Mouse (Mus musculus) megakaryocyte, adult 5-6 weeks (primary cell): Measurements from ENCODE around the gene Cbr2. TPM values are rescaled to one million over a fixed set of nuclear protein-coding genes. Genes with fewer than 3 reads are reported as not detected.

Source experiments
- ATAC-seq: 2 replicates; pipeline ENCODE4 v1.8.0; 2016; ENCODE audit warnings: mild to moderate bottlenecking, inconsistent platforms; ENCODE audit not compliant: poor library complexity, severe bottlenecking
- total RNA-seq, 2 experiments: library from RNA; stranded (forward) in 1 of 2; stranded (reverse) in 1 of 2; fragments of 153-499, 151-499 nt in 1 of 2; fragments of 221-1000, 200-1000 nt in 1 of 2; gene quantifications; 2 replicates each; pipeline versions ENCODE4 v1.2.3 to v1.2.4; 2015 to 2017

Gene Cbr2
- total RNA-seq, 2 experiments from 2014 or later, result 7.6 to 8.9 TPM

- peak; percentile 36 for ATAC-seq
Observed at GRCm38 (mm10) chr11:120712771-120713568, 18.9 kb downstream of the Cbr2 start.

- ATAC-seq, result no peak
Observed at GRCm38 (mm10) chr11:120711980-120712604, 19.8 kb downstream of the Cbr2 start.

GRCm38 (mm10) chr11:120710672-120711071, 21.2 kb downstream of the Cbr2 start:
- ATAC-seq, result no peak

GRCm38 (mm10) chr11:120709551-120709950, 22.4 kb downstream of the Cbr2 start:
- ATAC-seq, result no peak

DNA sequence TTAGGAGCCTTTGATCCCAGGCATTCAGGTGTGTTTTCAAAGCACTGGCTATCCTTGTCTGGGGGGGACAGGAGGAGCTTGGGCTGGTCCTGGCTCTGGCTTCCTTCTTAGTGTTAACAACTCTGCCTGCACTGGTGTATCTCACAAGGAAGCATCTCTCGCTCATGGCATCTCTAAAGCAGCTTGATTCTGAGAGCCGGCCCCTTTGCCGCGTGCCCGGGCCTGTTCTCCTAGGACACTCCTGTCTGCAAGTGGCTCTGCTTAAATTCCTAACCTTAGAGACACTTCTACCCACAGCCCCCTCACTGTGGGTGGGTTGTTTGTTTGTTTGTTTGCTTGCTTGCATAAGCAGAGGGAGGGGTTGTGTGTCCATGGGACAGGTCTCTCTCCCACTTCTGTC, 23.9 kb downstream of the Cbr2 start:
- ATAC-seq, result no peak

DNA sequence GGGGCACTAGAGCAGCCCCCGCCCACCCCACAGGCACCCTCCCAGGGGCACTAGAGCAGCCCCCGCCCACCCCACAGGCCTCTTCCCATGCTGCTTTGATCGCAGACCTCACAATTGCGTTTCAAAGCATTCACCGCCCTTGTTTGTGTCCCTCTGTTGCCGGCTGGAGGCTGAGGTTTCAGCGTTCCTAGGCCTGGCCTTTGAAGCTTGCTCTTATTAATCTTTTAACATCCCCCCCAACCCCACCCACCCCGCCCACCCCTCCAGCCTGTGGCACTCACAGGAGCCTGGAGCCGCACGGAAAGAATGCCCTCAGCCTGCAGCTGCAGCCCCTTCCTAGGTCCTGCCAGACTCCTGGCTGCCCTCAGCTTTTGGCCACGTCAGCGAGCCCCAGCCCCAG, 24.7 kb downstream of the Cbr2 start:
- no peak for ATAC-seq

GRCm38 (mm10) chr11:120706120-120706519, 25.8 kb downstream of the Cbr2 start:
- ATAC-seq, result no peak

DNA sequence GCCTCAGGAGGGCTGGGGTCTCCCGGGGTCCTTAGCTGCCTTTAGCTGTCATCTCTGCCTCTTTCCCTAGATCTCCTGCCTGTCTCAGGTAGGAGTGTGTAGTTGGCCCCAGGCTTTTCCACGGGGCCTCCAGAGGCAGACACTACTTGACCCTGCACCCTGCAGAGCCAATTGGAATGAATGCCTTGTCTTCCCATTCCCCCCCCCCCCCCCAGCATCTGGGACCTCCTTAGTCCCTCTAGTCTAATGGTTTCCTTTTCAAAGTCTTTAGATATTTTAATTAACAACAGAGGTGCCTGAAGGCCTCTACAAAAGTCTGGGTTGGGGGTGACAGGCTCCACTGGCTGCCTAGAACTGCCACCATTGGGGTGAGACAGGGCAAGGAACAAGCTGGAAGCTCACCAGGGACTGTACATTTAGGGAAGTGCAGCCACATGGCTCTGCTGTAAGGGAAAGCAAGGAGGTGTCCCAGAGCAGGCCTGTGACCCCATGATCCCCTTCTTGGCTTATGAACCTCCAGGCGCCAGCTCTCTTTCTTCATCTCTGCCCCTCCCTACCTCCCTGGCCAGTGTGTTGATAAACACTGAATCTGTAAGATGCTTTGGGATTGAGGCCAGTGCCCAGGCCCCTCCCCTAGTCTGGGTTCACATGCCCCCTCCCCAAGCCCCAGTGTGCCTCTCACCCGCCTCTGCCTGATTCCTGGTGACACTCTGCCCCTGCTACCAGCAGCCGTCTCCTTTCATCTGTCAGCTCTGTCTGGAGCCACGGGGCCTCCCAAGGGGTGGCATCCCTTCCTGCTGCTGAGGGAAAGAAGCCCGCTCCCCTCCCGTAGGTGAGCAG, 27.2 kb downstream of the Cbr2 start:
- no peak for ATAC-seq

GRCm38 (mm10) chr11:120703696-120704454, 28.0 kb downstream of the Cbr2 start:
- no peak for ATAC-seq

- no peak for ATAC-seq
Observed at GRCm38 (mm10) chr11:120697741-120698140, 34.2 kb downstream of the Cbr2 start.

DNA sequence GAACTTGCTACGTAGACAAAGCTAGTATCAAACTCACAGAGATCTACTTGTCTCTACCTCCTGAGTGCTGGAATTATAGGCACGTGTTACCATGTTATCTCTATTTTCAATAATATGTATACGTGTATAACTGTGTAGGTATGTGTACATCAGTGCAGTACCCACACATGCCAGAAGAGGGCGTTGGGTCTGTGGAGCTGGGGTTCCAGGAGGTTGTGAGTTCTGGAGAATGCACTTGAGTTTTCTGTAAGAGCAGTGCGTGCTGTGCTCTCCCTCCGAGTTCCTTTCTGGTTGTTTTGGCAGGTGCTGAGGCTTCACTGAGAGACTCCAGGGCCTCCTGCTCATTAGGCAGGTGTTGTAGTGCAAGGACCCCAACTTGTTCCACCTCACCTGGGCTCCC, 35.3 kb downstream of the Cbr2 start:
- ATAC-seq, result no peak

GRCm38 (mm10) chr11:120695641-120696040, 36.3 kb downstream of the Cbr2 start:
- no peak for ATAC-seq

GRCm38 (mm10) chr11:120695184-120695583, 36.7 kb downstream of the Cbr2 start:
- no peak for ATAC-seq

- no peak for ATAC-seq
Observed at GRCm38 (mm10) chr11:120693461-120693860, 38.5 kb downstream of the Cbr2 start.

DNA sequence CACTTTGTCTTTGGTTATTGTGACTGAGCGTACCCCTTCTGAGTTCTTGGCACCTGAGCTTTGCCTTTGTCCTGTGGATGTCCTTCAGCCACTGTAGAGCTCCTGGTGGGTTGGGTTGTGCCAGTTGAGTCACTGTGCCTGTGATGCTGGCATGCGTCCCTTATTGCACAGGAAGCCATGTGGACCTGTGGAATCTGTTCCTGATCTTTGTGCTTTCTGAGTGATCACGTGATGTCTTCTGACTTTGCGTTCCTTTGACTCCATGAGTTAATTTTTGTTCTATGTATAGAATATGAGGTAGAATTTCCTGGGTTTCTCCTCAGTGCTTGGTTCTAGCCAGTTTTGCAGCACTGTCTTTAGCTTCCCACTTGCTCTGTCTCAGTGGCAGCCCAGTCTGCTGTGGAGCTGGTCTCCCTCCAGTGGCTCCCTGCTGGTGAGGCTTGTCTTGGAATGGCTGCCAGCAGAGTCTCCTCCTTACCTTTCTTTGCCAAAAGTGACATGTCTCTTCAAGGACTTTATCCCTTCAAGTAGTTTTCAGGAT, 39.4 kb downstream of the Cbr2 start:
- no peak for ATAC-seq

DNA sequence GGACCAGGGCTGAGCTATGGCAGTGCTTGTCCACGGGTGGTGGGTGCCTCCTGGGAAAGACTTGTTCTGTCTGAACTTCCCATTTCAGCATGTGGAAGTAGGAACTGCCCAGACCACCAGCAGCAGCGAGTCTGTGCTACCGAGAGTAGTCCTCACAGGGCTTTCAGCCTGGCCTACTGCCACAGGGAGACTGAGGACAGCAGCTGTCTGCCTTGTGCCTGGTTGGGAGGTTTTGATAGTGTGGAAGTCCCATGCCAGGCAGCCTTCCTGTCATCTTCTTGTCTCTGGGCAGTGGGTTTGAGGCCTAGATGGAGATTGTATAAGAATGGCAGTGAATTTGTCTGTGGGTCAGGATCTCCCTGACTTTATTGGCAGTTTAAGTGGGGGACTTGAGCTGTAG, 42.5 kb downstream of the Cbr2 start:
- no peak for ATAC-seq

DNA sequence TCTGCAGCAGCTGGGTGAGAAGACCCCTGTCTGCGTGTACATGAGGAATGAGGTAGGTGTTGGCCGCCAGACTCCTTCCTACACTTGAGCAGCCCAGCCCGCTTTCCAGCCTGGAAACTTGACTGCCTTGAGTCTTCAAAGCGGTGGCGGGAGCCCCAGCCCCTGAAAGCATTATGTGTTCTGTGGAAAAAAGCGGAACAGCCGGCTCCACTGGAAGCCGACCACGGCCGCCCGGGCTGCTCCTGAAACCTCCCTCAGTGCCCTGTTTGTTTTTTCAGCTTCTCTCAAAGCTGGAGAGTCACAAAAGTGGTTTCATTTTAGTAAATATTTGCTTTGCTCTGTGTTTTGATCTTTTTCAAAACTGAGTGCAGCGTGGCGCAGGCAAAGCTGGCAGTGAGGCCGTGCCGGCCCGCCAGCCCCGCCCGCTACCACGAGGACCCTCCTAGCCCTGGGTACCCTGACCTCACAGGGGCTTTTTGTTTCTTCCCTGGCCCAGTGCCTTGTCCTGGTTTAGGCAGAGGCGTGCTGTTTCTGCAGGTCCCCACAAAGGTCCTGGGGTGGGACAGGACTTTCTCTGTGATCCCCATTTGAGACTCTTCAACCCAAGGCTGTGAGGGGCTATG, 45.2 kb downstream of the Cbr2 start:
- no peak for ATAC-seq

DNA sequence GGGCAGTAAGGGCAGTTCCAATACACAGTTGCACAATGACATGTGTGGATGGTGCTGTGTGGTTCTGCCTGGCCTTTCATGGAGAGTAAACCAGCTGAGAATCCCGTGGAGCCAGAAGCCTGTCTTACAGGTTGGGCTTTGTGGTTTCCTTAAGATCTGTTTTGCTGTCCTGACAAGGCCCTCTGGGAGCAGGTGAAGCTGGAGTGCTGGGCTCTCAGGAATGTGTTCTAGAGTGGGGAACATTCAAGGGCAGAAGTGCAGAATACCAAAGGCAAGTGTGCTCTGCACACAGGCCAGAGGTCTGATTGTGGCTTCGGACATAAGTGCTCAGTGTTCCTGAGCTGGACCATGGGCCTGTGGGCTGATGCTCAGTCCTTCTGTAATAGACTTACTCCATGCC, 47.3 kb downstream of the Cbr2 start:
- no peak for ATAC-seq

DNA sequence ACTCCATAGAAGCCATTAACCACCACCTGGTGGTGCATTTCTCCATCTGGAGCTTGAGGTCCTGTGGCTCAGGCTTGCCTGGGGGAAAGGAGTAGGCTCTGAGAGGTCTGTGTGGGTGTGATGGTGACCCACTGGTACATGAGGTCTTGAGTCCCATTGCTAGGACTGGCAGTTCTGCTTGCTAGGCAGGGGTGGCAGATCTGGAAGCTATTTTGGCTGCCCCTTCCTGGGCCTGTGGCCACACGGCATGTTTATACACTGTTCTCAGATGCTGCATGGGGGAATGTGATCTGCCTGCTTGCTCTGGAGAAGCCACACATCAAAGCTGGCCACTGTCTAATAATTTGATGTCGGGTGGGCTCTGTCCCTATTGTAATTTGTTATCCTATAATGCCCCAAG, 47.8 kb downstream of the Cbr2 start:
- ATAC-seq, result no peak

- ATAC-seq, result no peak
Observed at GRCm38 (mm10) chr11:120683536-120683935, 48.4 kb downstream of the Cbr2 start.
